15 mouse cellular contexts compared by ENCODE assay signal in the genomic region with DNA sequence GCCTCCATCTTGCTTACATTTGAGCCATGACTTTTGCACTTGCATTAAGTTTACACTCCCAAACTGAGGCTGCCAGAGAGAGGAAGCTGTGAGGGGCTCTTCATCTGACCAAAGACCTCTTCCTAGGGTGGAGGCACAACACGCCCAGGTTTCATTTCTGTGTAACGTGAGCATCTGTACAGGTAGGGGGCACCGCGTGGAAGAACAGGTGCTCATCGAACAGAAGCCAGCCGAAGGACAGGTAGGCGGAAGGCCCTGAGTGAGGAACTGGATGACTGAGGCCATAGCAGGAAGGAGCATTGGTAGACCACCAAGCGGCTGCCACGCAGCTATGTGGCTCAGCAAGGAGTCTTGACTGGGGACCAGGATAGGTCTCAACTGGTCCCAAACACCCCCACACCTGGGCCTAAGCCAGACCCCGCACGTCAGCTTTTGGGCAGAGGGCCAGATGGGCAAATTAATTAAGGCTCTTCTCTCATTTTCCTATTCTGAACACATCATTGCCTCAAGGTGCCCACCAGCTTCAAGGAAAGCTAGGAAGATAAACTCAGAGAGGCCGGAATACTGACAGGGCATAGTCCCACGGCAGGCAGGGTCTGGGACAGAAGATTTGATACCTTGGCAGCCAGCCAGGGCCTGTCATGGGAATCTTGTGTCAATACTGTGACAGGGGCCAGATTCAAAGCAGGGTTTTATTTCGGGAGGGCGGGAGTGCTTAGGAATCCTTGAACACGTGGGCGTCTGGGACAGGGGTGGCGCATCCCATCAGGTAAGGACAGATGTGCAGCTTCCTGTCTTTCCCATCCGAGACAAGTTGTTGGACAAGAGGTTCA. TPM values are rescaled to one million over a fixed set of nuclear protein-coding genes. Genes with fewer than 3 reads are reported as not detected.
DNase-seq lines count a peak whose midpoint lies in the region; ATAC-seq and TF ChIP-seq lines count a peak whose summit lies in the region.
"Had no signal": no experiment of that assay in that cellular context is flagged by ENCODE, and none has a peak within 500 bp of the region (broad histone marks: within the 10 kb centered on the region; RNA-seq: fewer than 3 reads in every experiment).

No protein-coding gene starts in this region.

- no peaks in the 10 kb centered on the region for H3K79me2 ChIP-seq in MEL (ENCODE audit: control insufficient read depth, insufficient read depth, low read length, poor library complexity)

- TF ChIP-seq POLR2A in MEL (IDR thresholded peaks at IDR 0.05; ENCODE audit: control insufficient read depth in 1 of 2, insufficient read depth in 1 of 2, low read depth in 1 of 2, low read length in 2 of 2, poor library complexity in 1 of 2), result no peak

- no peak overlapping the region for H3K4me3 ChIP-seq in heart, embryonic 15.5 days
- no peak overlapping the region for H3K4me3 ChIP-seq in MEL (ENCODE audit: control insufficient read depth in 1 of 2, insufficient read depth in 1 of 2, low read depth in 2 of 2, low read length in 2 of 2)
- H3K4me3 ChIP-seq in forebrain, embryonic 11.5 days (ENCODE audit: low read depth, low read length), result no peak overlapping the region
- H3K4me3 ChIP-seq in midbrain, embryonic 12.5 days, result no peak overlapping the region
- H3K4me3 ChIP-seq in layer of hippocampus, adult 2 months, result no peak overlapping the region
- H3K4me3 ChIP-seq: erythroblast, embryonic 14.5 days; limb, embryonic 12.5 days had no signal

- no peaks in the 10 kb centered on the region for H3K9me3 ChIP-seq in heart, embryonic 15.5 days (replicated peaks)
- no peaks in the 10 kb centered on the region for H3K9me3 ChIP-seq in MEL (replicated peaks; ENCODE audit: insufficient read depth, low read length)
- H3K9me3 ChIP-seq in forebrain, embryonic 11.5 days (ENCODE audit: control insufficient read depth, low read length), result no peaks in the 10 kb centered on the region
- H3K9me3 ChIP-seq in midbrain, embryonic 12.5 days, result no peaks in the 10 kb centered on the region
- H3K9me3 ChIP-seq: limb, embryonic 12.5 days had no signal

- no peak for ATAC-seq in heart, embryonic 15.5 days (replicated peaks; ENCODE audit: insufficient number of reproducible peaks, insufficient read depth, low FRiP score, low read depth)
- ATAC-seq in forebrain, embryonic 11.5 days (replicated peaks; ENCODE audit: low FRiP score), result no peak
- ATAC-seq in midbrain, embryonic 12.5 days (ENCODE audit: low FRiP score, low read depth), result peak; percentile 24; the same call in 1 of the 2 replicates

- peaks cover 14% of the 10 kb centered on the region for H3K4me1 ChIP-seq in heart, embryonic 15.5 days (replicated peaks)
- H3K4me1 ChIP-seq in MEL (ENCODE audit: control insufficient read depth in 1 of 2, insufficient read depth in 2 of 2, low read length in 2 of 2), result no peaks in the 10 kb centered on the region
- peaks cover 13% of the 10 kb centered on the region for H3K4me1 ChIP-seq in forebrain, embryonic 11.5 days (replicated peaks; ENCODE audit: control insufficient read depth, insufficient read depth, low read length)
- peaks cover 36% of the 10 kb centered on the region for H3K4me1 ChIP-seq in midbrain, embryonic 12.5 days

- 0 out of 2 replicates have a peak overlapping the region, but pooled peaks have one; percentile 15 for H3K4me2 ChIP-seq in heart, embryonic 15.5 days
- H3K4me2 ChIP-seq in forebrain, embryonic 11.5 days (ENCODE audit: low read depth, low read length, severe bottlenecking), result peak overlapping the region; percentile 22; the same call in 1 of the 2 replicates
- H3K4me2 ChIP-seq in midbrain, embryonic 12.5 days (replicated peaks), result peak overlapping the region; percentile 40

- H3K27ac ChIP-seq in heart, embryonic 15.5 days, result no peak overlapping the region
- no peak overlapping the region for H3K27ac ChIP-seq in MEL (ENCODE audit: control insufficient read depth, low read depth, low read length)
- H3K27ac ChIP-seq in forebrain, embryonic 11.5 days (ENCODE audit: low read depth, low read length), result no peak overlapping the region
- peak overlapping the region; percentile 46; the same call in 1 of the 2 replicates for H3K27ac ChIP-seq in midbrain, embryonic 12.5 days (replicated peaks)
- H3K27ac ChIP-seq in layer of hippocampus, adult 2 months, result no peak overlapping the region
- H3K27ac ChIP-seq: limb, embryonic 12.5 days had no signal

- TF ChIP-seq RAD21 in MEL (IDR thresholded peaks at IDR 0.05; ENCODE audit: low read depth, low read length), result no peak

- 51% methylated on average over 19 of the region's 19 CpGs for WGBS in heart, embryonic 15.5 days
- 75% methylated on average over 19 of the region's 19 CpGs for WGBS in forebrain, embryonic 11.5 days
- 62% methylated on average over 19 of the region's 19 CpGs for WGBS in midbrain, embryonic 12.5 days

- H3K9ac ChIP-seq in heart, embryonic 15.5 days, result no peak overlapping the region
- H3K9ac ChIP-seq in MEL (ENCODE audit: control insufficient read depth, low read depth, low read length, poor library complexity, severe bottlenecking), result no peak overlapping the region
- H3K9ac ChIP-seq in forebrain, embryonic 11.5 days (ENCODE audit: low read length), result no peak overlapping the region
- H3K9ac ChIP-seq in midbrain, embryonic 12.5 days (replicated peaks), result no peak overlapping the region
- H3K9ac ChIP-seq: limb, embryonic 12.5 days had no signal

- no peak for TF ChIP-seq EP300 in MEL (IDR thresholded peaks at IDR 0.05; ENCODE audit: low read depth in 1 of 2, low read length in 2 of 2)

- intact Hi-C loops in heart, postnatal 25 days (cut with DNase I), result loop anchor here (2.0 to 5.0 kb wide), 3 partner anchors 51 to 154 kb away; no protein-coding TSS in a partner anchor

- H3K27me3 ChIP-seq in heart, embryonic 15.5 days, result peaks cover 29% of the 10 kb centered on the region
- H3K27me3 ChIP-seq in MEL (ENCODE audit: control insufficient read depth in 1 of 2, insufficient read depth in 2 of 2, low read length in 2 of 2), result no peaks in the 10 kb centered on the region
- H3K27me3 ChIP-seq in forebrain, embryonic 11.5 days (ENCODE audit: control insufficient read depth, insufficient read depth, low read length), result peaks cover 3% of the 10 kb centered on the region; the same call in 1 of the 2 replicates
- H3K27me3 ChIP-seq in midbrain, embryonic 12.5 days, result peaks cover 23% of the 10 kb centered on the region

- TF ChIP-seq CTCF in MEL (IDR thresholded peaks at IDR 0.05 in 2 of 3, conservative IDR thresholded peaks at IDR 0.05 in 1 of 3; ENCODE audit: control insufficient read depth in 1 of 3, insufficient read depth in 1 of 3, low read depth in 2 of 3, low read length in 3 of 3, poor library complexity in 1 of 3, severe bottlenecking in 1 of 3), result peak in 2 of 3 experiments; percentile 35 to 53; a peak in 5 of 6 replicates
- no peak for TF ChIP-seq CTCF in layer of hippocampus, adult 2 months (conservative IDR thresholded peaks at IDR 0.05)

- no peak for DNase-seq in heart, postnatal 25 days (ENCODE audit: low spot score)
- no peak for DNase-seq in MEL (ENCODE audit: low read depth, low spot score)
- DNase-seq in forebrain, embryonic 11.5 days (ENCODE audit: low spot score), result no peak
- no peak for DNase-seq in layer of hippocampus, adult 2 months (ENCODE audit: low spot score in 2 of 2)
- no peak for DNase-seq in liver
- DNase-seq in thymus, postnatal 14 days, result no peak

- H3K36me3 ChIP-seq in heart, embryonic 15.5 days, result no peaks in the 10 kb centered on the region
- no peaks in the 10 kb centered on the region for H3K36me3 ChIP-seq in MEL (ENCODE audit: control insufficient read depth in 1 of 2, insufficient read depth in 2 of 2, low read length in 2 of 2)
- H3K36me3 ChIP-seq in forebrain, embryonic 11.5 days (ENCODE audit: control insufficient read depth, insufficient read depth, low read length), result no peaks in the 10 kb centered on the region; the same call in 1 of the 2 replicates
- peaks cover 4% of the 10 kb centered on the region for H3K36me3 ChIP-seq in midbrain, embryonic 12.5 days

RNA-seq across cellular contexts. Expression of a gene that starts 6.3 kb away (rescaled TPM):
- 130 and 164 TPM in 2 replicates for polyA plus RNA-seq in heart, embryonic 15.5 days (2015; fragmentation: Nextera tagmentation; extraction: Ambion mirVana)
- 10 to 100 TPM; 74.2 to 87.4 TPM for total RNA-seq in heart, postnatal 25 days (2021)
- 42.9 and 66.7 TPM in 2 replicates for total RNA-seq in MEL (2012; rRNA removed)
- 10 to 100 TPM in 1 of 2 experiments, not detected in 1; 44.4 TPM for polyA plus RNA-seq in MEL (2012; ENCODE audit: insufficient read depth in 1 of 2, insufficient read length in 2 of 2, low read depth in 1 of 2, low replicate concordance in 2 of 2, missing spikeins in 1 of 2)
- 65.0 and 66.9 TPM in 2 replicates for polyA plus RNA-seq in forebrain, embryonic 11.5 days (2014; fragmentation: Nextera tagmentation; extraction: Ambion mirVana)
- polyA plus RNA-seq in midbrain, embryonic 12.5 days (2016; fragmentation: Nextera tagmentation; extraction: Ambion mirVana), result 63.1 and 76.5 TPM in 2 replicates
- total RNA-seq in layer of hippocampus, adult 2 months (2021), result 10 to 100 TPM; 39.1 to 43.3 TPM

RNA-seq across cellular contexts. Expression of a gene that starts 7.2 kb away (rescaled TPM):
- 42.7 and 47.4 TPM in 2 replicates for polyA plus RNA-seq in heart, embryonic 15.5 days (2015; fragmentation: Nextera tagmentation; extraction: Ambion mirVana)
- 10 to 100 TPM; 30.5 to 32.0 TPM for total RNA-seq in heart, postnatal 25 days (2021)
- total RNA-seq in MEL (2012; rRNA removed), result 50.4 and 63.5 TPM in 2 replicates
- 10 to 100 TPM in 1 of 2 experiments, not detected in 1; 52.0 TPM for polyA plus RNA-seq in MEL (2012; ENCODE audit: insufficient read depth in 1 of 2, insufficient read length in 2 of 2, low read depth in 1 of 2, low replicate concordance in 2 of 2, missing spikeins in 1 of 2)
- polyA plus RNA-seq in forebrain, embryonic 11.5 days (2014; fragmentation: Nextera tagmentation; extraction: Ambion mirVana), result 92.0 and 92.5 TPM in 2 replicates
- 68.7 and 69.3 TPM in 2 replicates for polyA plus RNA-seq in midbrain, embryonic 12.5 days (2016; fragmentation: Nextera tagmentation; extraction: Ambion mirVana)
- total RNA-seq in layer of hippocampus, adult 2 months (2021), result 10 to 100 TPM; 29.4 to 31.0 TPM

RNA-seq across cellular contexts. Expression of a gene that starts 9.2 kb away (rescaled TPM):
- 2.0 and 3.9 TPM in 2 replicates for polyA plus RNA-seq in heart, embryonic 15.5 days (2015; fragmentation: Nextera tagmentation; extraction: Ambion mirVana)
- total RNA-seq in heart, postnatal 25 days (2021), result 1 to 10 TPM; 4.2 to 5.1 TPM
- total RNA-seq in MEL (2012; rRNA removed), result not detected in 2 replicates
- polyA plus RNA-seq in MEL (2012; ENCODE audit: insufficient read depth in 1 of 2, insufficient read length in 2 of 2, low read depth in 1 of 2, low replicate concordance in 2 of 2, missing spikeins in 1 of 2), result not detected
- 35.2 and 37.1 TPM in 2 replicates for polyA plus RNA-seq in forebrain, embryonic 11.5 days (2014; fragmentation: Nextera tagmentation; extraction: Ambion mirVana)
- 35.0 and 43.5 TPM in 2 replicates for polyA plus RNA-seq in midbrain, embryonic 12.5 days (2016; fragmentation: Nextera tagmentation; extraction: Ambion mirVana)
- total RNA-seq in layer of hippocampus, adult 2 months (2021), result 10 to 100 TPM; 96.5 to 98.8 TPM
- total RNA-seq: neutrophil, adult 5-6 weeks had no signal
- polyA plus RNA-seq: erythroblast, embryonic 14.5 days had no signal

RNA-seq across cellular contexts. Expression of a gene that starts 16.8 kb away (rescaled TPM):
- polyA plus RNA-seq in heart, embryonic 15.5 days (2015; fragmentation: Nextera tagmentation; extraction: Ambion mirVana), result 122 and 125 TPM in 2 replicates
- total RNA-seq in heart, postnatal 25 days (2021), result 10 to 100 TPM; 74.8 to 79.9 TPM
- 51.8 and 57.7 TPM in 2 replicates for total RNA-seq in MEL (2012; rRNA removed)
- 10 to 100 TPM in 1 of 2 experiments, not detected in 1; 64.6 TPM for polyA plus RNA-seq in MEL (2012; ENCODE audit: insufficient read depth in 1 of 2, insufficient read length in 2 of 2, low read depth in 1 of 2, low replicate concordance in 2 of 2, missing spikeins in 1 of 2)
- 135 and 142 TPM in 2 replicates for polyA plus RNA-seq in forebrain, embryonic 11.5 days (2014; fragmentation: Nextera tagmentation; extraction: Ambion mirVana)
- 184 and 185 TPM in 2 replicates for polyA plus RNA-seq in midbrain, embryonic 12.5 days (2016; fragmentation: Nextera tagmentation; extraction: Ambion mirVana)
- total RNA-seq in layer of hippocampus, adult 2 months (2021), result 100 to 1,000 TPM; 136 to 153 TPM

RNA-seq across cellular contexts. Expression of a gene that starts 24.8 kb away (rescaled TPM):
- not detected in 2 replicates for polyA plus RNA-seq in heart, embryonic 15.5 days (2015; fragmentation: Nextera tagmentation; extraction: Ambion mirVana)
- not detected for total RNA-seq in heart, postnatal 25 days (2021)
- not detected in 2 replicates for total RNA-seq in MEL (2012; rRNA removed)
- under 1 TPM in 1 of 2 experiments, not detected in 1; 0.13 TPM for polyA plus RNA-seq in MEL (2012; ENCODE audit: insufficient read depth in 1 of 2, insufficient read length in 2 of 2, low read depth in 1 of 2, low replicate concordance in 2 of 2, missing spikeins in 1 of 2)
- polyA plus RNA-seq in forebrain, embryonic 11.5 days (2014; fragmentation: Nextera tagmentation; extraction: Ambion mirVana), result 0.59 and 0.80 TPM in 2 replicates
- 0.26 and 0.54 TPM in 2 replicates for polyA plus RNA-seq in midbrain, embryonic 12.5 days (2016; fragmentation: Nextera tagmentation; extraction: Ambion mirVana)
- total RNA-seq in layer of hippocampus, adult 2 months (2021), result not detected
- total RNA-seq: adrenal gland, postnatal 10 days; layer of hippocampus, adult 18-20 months; neutrophil, adult 5-6 weeks had no signal
- polyA plus RNA-seq: erythroblast, embryonic 14.5 days; gonadal fat pad, adult 2 months; intestine, postnatal 0 days; limb, embryonic 12.5 days had no signal
